Mouse (Mus musculus) lung, adult 2 months (tissue): ENCODE measurements around the gene Natd1.

Experiments
- CTCF ChIP-seq: fragments of 200-500 bp; IDR thresholded peaks from 2 replicates; pipeline ENCODE4 v1.5.1; 2011; ENCODE audit warnings: mild to moderate bottlenecking, low read length, control low read depth; ENCODE audit not compliant: insufficient read depth
- POLR2A ChIP-seq: fragments of 200-500 bp; IDR thresholded peaks from 2 replicates; pipeline ENCODE4 v1.6.1; 2011; ENCODE audit warnings: low read depth, mild to moderate bottlenecking, control low read depth, low read length, borderline replicate concordance; ENCODE audit errors: extremely low read depth

- no peak for TF ChIP-seq CTCF
- peak; percentile 46; the same call in 1 of the 2 replicates for TF ChIP-seq POLR2A
Measured at GRCm38 (mm10) chr11:60913301-60914196, 1.0 kb downstream of the Natd1 start.
